Mouse (Mus musculus): Measurements from ENCODE around the gene Snrpb. TPM values are rescaled to one million over a fixed set of nuclear protein-coding genes. Genes with fewer than 3 reads are reported as not detected.

Gene Snrpb
- 227 and 250 TPM in 2 replicates for total RNA-seq (2014; rRNA removed)
- 269 and 274 TPM in 2 replicates for polyA plus RNA-seq (2015; fragmentation: Nextera tagmentation; extraction: Ambion mirVana)

DNA sequence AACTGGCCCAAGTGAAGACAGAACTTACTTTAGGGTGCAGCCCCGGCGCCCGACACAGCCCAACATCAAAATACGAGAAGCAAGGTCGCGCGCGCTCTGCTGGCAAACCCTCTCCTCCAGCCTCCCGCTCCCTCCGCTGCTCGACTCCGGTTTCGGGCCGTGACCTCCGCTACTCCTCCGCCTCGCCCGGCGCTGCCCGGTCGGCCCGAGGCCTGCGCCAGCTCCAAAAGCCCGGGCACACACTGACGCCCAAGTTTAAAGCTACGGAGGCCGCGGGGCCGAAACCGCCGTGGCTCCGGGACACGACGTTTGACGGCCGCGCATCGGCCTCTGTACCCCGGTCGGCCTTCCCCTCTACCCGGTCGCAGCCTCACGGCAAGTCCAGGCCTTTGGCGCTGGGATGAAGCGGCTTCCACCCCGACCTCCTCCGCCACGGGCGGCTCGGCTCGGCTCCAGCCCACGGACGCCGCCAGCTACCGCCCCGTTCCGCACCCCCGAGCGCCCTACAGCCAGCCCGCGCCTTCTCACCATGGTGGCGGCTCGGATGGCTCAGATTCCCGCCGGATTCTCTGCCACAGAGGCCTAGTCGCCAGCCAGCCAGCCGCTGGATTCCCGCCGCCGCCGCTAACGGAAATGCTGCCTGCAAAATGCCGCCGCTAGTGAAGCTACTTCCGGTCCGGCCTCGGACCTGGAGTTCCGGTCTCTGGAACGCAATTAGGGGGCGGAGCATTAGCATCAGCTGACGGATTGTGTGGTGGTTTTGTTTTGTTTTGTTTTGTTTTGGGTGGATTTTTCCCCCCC lies at the start of gene Snrpb:
Snrpb (minus strand) TSS at position 698 of the 801 bp plus-strand sequence.
- TF ChIP-seq CTCF (IDR thresholded peaks at IDR 0.05): no peak
- Histone ChIP-seq H3K36me3 (ENCODE audit: insufficient read depth, low read length) (peaks cover 18% of the 10 kb centered on the region), H3K4me2 (ENCODE audit: low read depth, low read length, poor library complexity, severe bottlenecking) (peak within 1 kb of the TSS; percentile 75), H3K9ac (replicated peaks; ENCODE audit: low read length, poor library complexity, severe bottlenecking) (peak within 1 kb of the TSS; percentile 98), H3K27me3 (ENCODE audit: insufficient read depth, low read length) (no peaks in the 10 kb centered on the region; the same call in 1 of the 2 replicates), H3K27ac (ENCODE audit: low read depth, low read length) (peak within 1 kb of the TSS; percentile 95), H3K9me3 (ENCODE audit: low read length) (no peaks in the 10 kb centered on the region), H3K4me1 (ENCODE audit: insufficient read depth, low read length) (peaks cover 13% of the 10 kb centered on the region; the same call in 1 of the 2 replicates), H3K4me3 (ENCODE audit: low read depth, low read length) (peak within 1 kb of the TSS; percentile 94)
- under 1% methylated on average over 72 of the region's 81 CpGs for WGBS
- ATAC-seq (ENCODE audit: low FRiP score): peak; percentile 93
- DNase-seq (ENCODE audit: low spot score): peak; percentile 97

DNA sequence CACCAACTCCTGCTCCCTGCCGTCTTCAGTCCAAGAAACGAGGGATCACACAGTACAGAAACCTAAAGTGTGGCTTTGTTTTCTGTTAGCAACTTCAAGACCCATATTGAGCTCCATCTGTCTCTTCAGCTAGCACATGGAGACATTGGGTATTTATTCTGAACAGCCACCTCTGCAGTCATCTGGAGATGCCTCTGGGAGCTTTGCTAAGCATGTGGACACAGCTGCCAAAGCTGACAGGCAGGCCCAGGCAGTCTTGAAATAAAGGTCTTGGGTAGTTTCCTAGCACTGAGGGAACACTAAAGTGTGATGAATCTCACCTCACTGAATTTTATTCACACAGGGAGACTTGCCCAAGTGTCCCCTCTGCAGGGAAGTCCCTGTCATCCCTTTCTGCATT lies 32.4 kb upstream of the Snrpb start:
- no peak for DNase-seq (ENCODE audit: low spot score)
- no peaks in the 10 kb centered on the region for H3K4me1 ChIP-seq (ENCODE audit: insufficient read depth, low read length)
- H3K4me3 ChIP-seq (ENCODE audit: low read depth, low read length): no peak overlapping the region
- H3K9me3 ChIP-seq (ENCODE audit: low read length): no peaks in the 10 kb centered on the region
- TF ChIP-seq CTCF (IDR thresholded peaks at IDR 0.05): no peak
- 88% methylated on average over 2 of the region's 2 CpGs for WGBS
- ATAC-seq (ENCODE audit: low FRiP score): no peak
- H3K4me2 ChIP-seq (ENCODE audit: low read depth, low read length, poor library complexity, severe bottlenecking): no peak overlapping the region
- no peaks in the 10 kb centered on the region for H3K36me3 ChIP-seq (ENCODE audit: insufficient read depth, low read length)
- H3K9ac ChIP-seq (replicated peaks; ENCODE audit: low read length, poor library complexity, severe bottlenecking): no peak overlapping the region
- no peak overlapping the region for H3K27ac ChIP-seq (ENCODE audit: low read depth, low read length)
- no peaks in the 10 kb centered on the region for H3K27me3 ChIP-seq (ENCODE audit: insufficient read depth, low read length)

DNA sequence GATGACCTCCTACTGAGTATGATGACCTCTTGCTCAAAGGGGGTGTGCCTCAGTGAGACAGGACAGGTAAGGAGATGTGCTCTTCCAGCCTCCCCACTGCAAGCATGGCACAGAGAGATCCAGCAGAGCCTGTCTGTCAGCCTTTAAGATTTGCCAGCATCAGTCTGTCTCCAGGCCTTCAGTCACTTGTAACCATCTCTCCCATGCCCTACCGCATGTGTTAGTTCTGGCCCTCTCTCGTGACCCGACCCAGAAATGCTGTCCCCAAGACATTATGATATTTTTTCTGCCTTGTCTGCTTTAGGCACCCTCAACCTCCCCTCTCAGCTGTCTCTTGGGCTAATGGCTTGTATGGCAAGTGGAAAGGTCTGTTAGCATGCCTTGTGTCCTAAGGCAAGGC lies 30.4 kb upstream of the Snrpb start:
- Histone ChIP-seq H3K27ac (ENCODE audit: low read depth, low read length) (no peak overlapping the region), H3K4me3 (ENCODE audit: low read depth, low read length) (no peak overlapping the region), H3K4me2 (ENCODE audit: low read depth, low read length, poor library complexity, severe bottlenecking) (no peak overlapping the region), H3K9ac (replicated peaks; ENCODE audit: low read length, poor library complexity, severe bottlenecking) (no peak overlapping the region), H3K27me3 (ENCODE audit: insufficient read depth, low read length) (no peaks in the 10 kb centered on the region), H3K36me3 (ENCODE audit: insufficient read depth, low read length) (no peaks in the 10 kb centered on the region), H3K9me3 (ENCODE audit: low read length) (no peaks in the 10 kb centered on the region), H3K4me1 (ENCODE audit: insufficient read depth, low read length) (no peaks in the 10 kb centered on the region)
- no peak for DNase-seq (ENCODE audit: low spot score)
- WGBS: 94% methylated on average over 3 of the region's 3 CpGs
- TF ChIP-seq CTCF (IDR thresholded peaks at IDR 0.05): no peak
- no peak for ATAC-seq (ENCODE audit: low FRiP score)

- H3K27me3 ChIP-seq (ENCODE audit: insufficient read depth, low read length): no peaks in the 10 kb centered on the region
- no peak for TF ChIP-seq CTCF (IDR thresholded peaks at IDR 0.05)
- ATAC-seq (ENCODE audit: low FRiP score): no peak
- no peak overlapping the region for H3K4me2 ChIP-seq (ENCODE audit: low read depth, low read length, poor library complexity, severe bottlenecking)
- 91% methylated on average over 3 of the region's 3 CpGs for WGBS
- no peak overlapping the region for H3K27ac ChIP-seq (ENCODE audit: low read depth, low read length)
- no peaks in the 10 kb centered on the region for H3K36me3 ChIP-seq (ENCODE audit: insufficient read depth, low read length)
- H3K4me3 ChIP-seq (ENCODE audit: low read depth, low read length): no peak overlapping the region
- DNase-seq (ENCODE audit: low spot score): peak; percentile 23
- H3K9ac ChIP-seq (replicated peaks; ENCODE audit: low read length, poor library complexity, severe bottlenecking): no peak overlapping the region
- H3K9me3 ChIP-seq (ENCODE audit: low read length): no peaks in the 10 kb centered on the region
- H3K4me1 ChIP-seq (ENCODE audit: insufficient read depth, low read length): no peaks in the 10 kb centered on the region
Measured at GRCm38 (mm10) chr2:130207996-130208395, 28.8 kb upstream of the Snrpb start.

- no peaks in the 10 kb centered on the region for H3K27me3 ChIP-seq (ENCODE audit: insufficient read depth, low read length)
- no peaks in the 10 kb centered on the region for H3K4me1 ChIP-seq (ENCODE audit: insufficient read depth, low read length)
- no peak overlapping the region for H3K4me2 ChIP-seq (ENCODE audit: low read depth, low read length, poor library complexity, severe bottlenecking)
- no peaks in the 10 kb centered on the region for H3K36me3 ChIP-seq (ENCODE audit: insufficient read depth, low read length)
- 88% methylated on average over 2 of the region's 2 CpGs for WGBS
- no peaks in the 10 kb centered on the region for H3K9me3 ChIP-seq (ENCODE audit: low read length)
- TF ChIP-seq CTCF (IDR thresholded peaks at IDR 0.05): no peak
- H3K4me3 ChIP-seq (ENCODE audit: low read depth, low read length): no peak overlapping the region
- DNase-seq (ENCODE audit: low spot score): no peak
- H3K27ac ChIP-seq (ENCODE audit: low read depth, low read length): no peak overlapping the region
- no peak for ATAC-seq (ENCODE audit: low FRiP score)
- H3K9ac ChIP-seq (replicated peaks; ENCODE audit: low read length, poor library complexity, severe bottlenecking): no peak overlapping the region
Measured at GRCm38 (mm10) chr2:130207376-130207775, 28.2 kb upstream of the Snrpb start.

DNA sequence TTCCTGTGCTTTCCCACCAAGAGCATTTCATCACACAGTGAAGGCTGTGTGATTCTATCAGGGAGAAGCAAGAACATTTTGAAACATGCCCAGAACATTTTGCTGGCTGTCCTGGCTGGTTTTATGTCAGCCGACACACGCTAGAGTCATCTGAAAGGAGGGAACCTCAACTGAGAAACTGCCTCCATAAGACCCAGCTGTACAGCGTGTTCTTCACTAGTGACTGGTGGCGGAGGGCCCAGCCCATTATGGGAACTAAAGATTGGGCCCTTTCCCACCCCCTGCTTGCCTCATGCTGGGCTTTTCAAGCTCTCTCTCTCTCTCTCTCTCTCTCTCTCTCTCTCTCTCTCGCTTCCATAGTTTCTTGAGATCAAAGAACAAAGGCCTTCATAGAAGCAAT lies 21.8 kb upstream of the Snrpb start:
- whole genome bisulfite sequencing: 67% methylated on average over 5 of the region's 5 CpGs
- Histone ChIP-seq H3K9ac (replicated peaks; ENCODE audit: low read length, poor library complexity, severe bottlenecking) (no peak overlapping the region), H3K4me3 (ENCODE audit: low read depth, low read length) (no peak overlapping the region), H3K27ac (ENCODE audit: low read depth, low read length) (no peak overlapping the region), H3K4me2 (ENCODE audit: low read depth, low read length, poor library complexity, severe bottlenecking) (no peak overlapping the region), H3K27me3 (ENCODE audit: insufficient read depth, low read length) (no peaks in the 10 kb centered on the region), H3K4me1 (ENCODE audit: insufficient read depth, low read length) (no peaks in the 10 kb centered on the region), H3K9me3 (ENCODE audit: low read length) (no peaks in the 10 kb centered on the region), H3K36me3 (ENCODE audit: insufficient read depth, low read length) (no peaks in the 10 kb centered on the region)
- no peak for TF ChIP-seq CTCF (IDR thresholded peaks at IDR 0.05)
- no peak for ATAC-seq (ENCODE audit: low FRiP score)
- no peak for DNase-seq (ENCODE audit: low spot score)

Data from midbrain, postnatal 0 days (tissue).